Mouse (Mus musculus) ovary, adult 18-20 months (tissue): Measurements from ENCODE around the gene Adgrg5.

Source experiments
- DNase-seq: peaks from one replicate; pipeline ENCODE4 v3.0.0; 2022; ENCODE audit warnings: low spot score, mixed read lengths

Adgrg5 gene

GRCm38 (mm10) chr8:94917352-94917751 is 6.1 kb upstream of the Adgrg5 start:
- DNase-seq: peak; percentile 95

- peak; percentile 37 for DNase-seq
These were observed 5.5 kb upstream of the Adgrg5 start, which contains the start of gene Ccdc102a for GRCm38 (mm10) chr8:94917851-94918495. Gene Ccdc102a, minus strand, starts transcription at chr8:94918098.

- no peak for DNase-seq
These were observed 4.2 kb upstream of the Adgrg5 start for GRCm38 (mm10) chr8:94919256-94919655.

- DNase-seq: no peak
These were observed 1.3 kb upstream of the Adgrg5 start for GRCm38 (mm10) chr8:94922176-94922575.

GRCm38 (mm10) chr8:94922602-94923001 is 892 bp upstream of the Adgrg5 start:
- no peak for DNase-seq

GRCm38 (mm10) chr8:94928227-94928626 is 4.7 kb downstream of the Adgrg5 start:
- DNase-seq: no peak

- no peak for DNase-seq
These were observed 10.4 kb downstream of the Adgrg5 start for GRCm38 (mm10) chr8:94933918-94934317.

- no peak for DNase-seq
These were observed 11.7 kb downstream of the Adgrg5 start for GRCm38 (mm10) chr8:94935172-94935571.

GRCm38 (mm10) chr8:94942566-94942965 is 19.1 kb downstream of the Adgrg5 start:
- no peak for DNase-seq

- DNase-seq: no peak
These were observed 21.7 kb downstream of the Adgrg5 start for GRCm38 (mm10) chr8:94945185-94945584.

GRCm38 (mm10) chr8:94948421-94948820 is 24.9 kb downstream of the Adgrg5 start:
- no peak for DNase-seq

GRCm38 (mm10) chr8:94949010-94949409 is 25.5 kb downstream of the Adgrg5 start:
- DNase-seq: no peak

GRCm38 (mm10) chr8:94950046-94950445 is 26.6 kb downstream of the Adgrg5 start:
- DNase-seq: peak; percentile 43

GRCm38 (mm10) chr8:94950458-94950857 is 27.0 kb downstream of the Adgrg5 start:
- no peak for DNase-seq

GRCm38 (mm10) chr8:94952086-94952485 is 28.6 kb downstream of the Adgrg5 start:
- no peak for DNase-seq

GRCm38 (mm10) chr8:94953624-94954367 is 30.3 kb downstream of the Adgrg5 start:
- DNase-seq: no peak

GRCm38 (mm10) chr8:94954368-94954737 is 30.9 kb downstream of the Adgrg5 start:
- no peak for DNase-seq

- DNase-seq: no peak
These were observed 31.6 kb downstream of the Adgrg5 start for GRCm38 (mm10) chr8:94954921-94955758.

- DNase-seq: no peak
These were observed 32.6 kb downstream of the Adgrg5 start for GRCm38 (mm10) chr8:94956078-94956574.

- no peak for DNase-seq
These were observed 38.7 kb downstream of the Adgrg5 start for GRCm38 (mm10) chr8:94962201-94962600.

- no peak for DNase-seq
These were observed 41.3 kb downstream of the Adgrg5 start for GRCm38 (mm10) chr8:94964828-94965227.

GRCm38 (mm10) chr8:94966578-94966977 is 43.1 kb downstream of the Adgrg5 start:
- DNase-seq: no peak
